Mouse (Mus musculus): ENCODE data around the gene Gng12.

DNA sequence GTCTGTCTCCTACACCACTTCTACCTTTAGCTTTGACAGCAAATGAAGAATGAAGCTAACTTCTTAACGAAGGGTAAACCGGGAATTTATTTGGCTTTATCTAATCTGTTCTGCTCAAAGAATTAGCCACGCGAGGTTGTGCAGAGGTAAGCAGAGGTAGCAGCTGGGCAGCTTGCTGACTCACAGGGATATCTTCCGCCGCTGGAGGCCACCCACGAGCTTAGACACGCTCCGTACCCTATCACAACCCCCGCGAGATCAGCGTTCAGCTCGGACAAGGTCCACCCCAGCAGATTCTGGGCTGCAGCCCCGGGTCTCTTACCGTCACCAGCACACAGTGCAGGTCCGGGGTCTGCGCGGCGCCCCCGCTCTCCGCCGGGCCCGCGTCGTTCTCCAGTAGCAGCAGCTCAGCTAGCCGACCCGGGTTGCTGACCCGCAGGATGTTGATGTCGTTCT lies 140.2 kb downstream of the Gng12 start:
- TF ChIP-seq GATA1 (IDR thresholded peaks at IDR 0.05; ENCODE audit: low read length) (no peak), TAL1 (IDR thresholded peaks at IDR 0.05; ENCODE audit: low read length) (no peak)

All from erythroblast, embryonic 14.5 days (primary cell).